Mouse (Mus musculus) midbrain, postnatal 0 days (tissue): ENCODE data around the gene Aox2. TPM values are rescaled to one million over a fixed set of nuclear protein-coding genes. Genes with fewer than 3 reads are reported as not detected.

Experiments
- ATAC-seq: fragments of 200-750 bp; cut with Nextera tagmentation; 2 replicates; pipeline ENCODE4 v1.8.0; 2017; ENCODE audit warnings: moderate number of reproducible peaks, mild to moderate bottlenecking, moderate TSS enrichment, moderate library complexity; ENCODE audit not compliant: low FRiP score
- DNase-seq: peaks from one replicate; pipeline ENCODE4 v3.0.0-alpha.2; 2015; ENCODE audit warnings: low spot score
- H3K27ac ChIP-seq: fragments of 300-500 bp; sonication (generic); 2 replicates; pipeline ENCODE4 v1.5.1; 2014; ENCODE audit warnings: low read depth, mild to moderate bottlenecking, low read length, mixed read lengths
- H3K27me3 ChIP-seq: fragments of 300-500 bp; sonication (generic); 2 replicates; pipeline ENCODE4 v1.6.1; 2014; ENCODE audit warnings: low read length, control low read depth, mixed read lengths; ENCODE audit not compliant: insufficient read depth
- H3K36me3 ChIP-seq: fragments of 300-500 bp; sonication (generic); 2 replicates; pipeline ENCODE4 v1.6.1; 2014; ENCODE audit warnings: low read length, control low read depth, mixed read lengths; ENCODE audit not compliant: insufficient read depth
- H3K4me1 ChIP-seq: fragments of 300-500 bp; sonication (generic); 2 replicates; pipeline ENCODE4 v1.6.1; 2014; ENCODE audit warnings: mild to moderate bottlenecking, control low read depth, antibody characterized with exemption, low read length, mixed read lengths; ENCODE audit not compliant: insufficient read depth
- H3K4me2 ChIP-seq: fragments of 300-500 bp; sonication (generic); 2 replicates; pipeline ENCODE4 v1.6.1; 2014; ENCODE audit warnings: low read depth, mild to moderate bottlenecking, low read length, mixed read lengths; ENCODE audit not compliant: poor library complexity, severe bottlenecking
- H3K4me3 ChIP-seq: fragments of 300-500 bp; sonication (generic); 2 replicates; pipeline ENCODE4 v1.5.1; 2014; ENCODE audit warnings: low read depth, mild to moderate bottlenecking, low read length, moderate library complexity
- H3K9ac ChIP-seq: fragments of 300-500 bp; sonication (generic); replicated peaks from 2 replicates; pipeline ENCODE4 v1.6.1; 2014; ENCODE audit warnings: mild to moderate bottlenecking, low read length, moderate library complexity, mixed read lengths; ENCODE audit not compliant: poor library complexity, severe bottlenecking
- H3K9me3 ChIP-seq: fragments of 300-500 bp; sonication (generic); 2 replicates; pipeline ENCODE4 v1.6.1; 2016; ENCODE audit warnings: low read length, control low read depth
- CTCF ChIP-seq: IDR thresholded peaks from 2 replicates; pipeline ENCODE4 v1.5.1; 2016; ENCODE audit warnings: antibody characterized with exemption, mild to moderate bottlenecking
- WGBS: fragments of 180-500 bp; shearing (Covaris S2); extraction: QIAGEN DNeasy Blood & Tissue Kit; methylation state at CpG from one replicate; pipeline ENCODE4 v1.1.7; 2014; 5-methylcytosine and 5-hydroxymethylcytosine counted together
- polyA plus RNA-seq: library from polyadenylated mRNA; unstranded; fragments of >200 nt; fragmentation: Nextera tagmentation; extraction: Ambion mirVana; gene quantifications from 2 replicates; pipeline ENCODE4 v1.2.1, GENCODE M21; 2015
- total RNA-seq: library from RNA; depleted of rRNA; stranded (reverse); fragments of >200 nt; gene quantifications from 2 replicates; pipeline ENCODE4 v1.2.3, GENCODE M21; 2014

Gene Aox2
- total and polyA plus RNA-seq, 2 experiments from 2014 or later, result 0.16 TPM; not detected in 1

DNA sequence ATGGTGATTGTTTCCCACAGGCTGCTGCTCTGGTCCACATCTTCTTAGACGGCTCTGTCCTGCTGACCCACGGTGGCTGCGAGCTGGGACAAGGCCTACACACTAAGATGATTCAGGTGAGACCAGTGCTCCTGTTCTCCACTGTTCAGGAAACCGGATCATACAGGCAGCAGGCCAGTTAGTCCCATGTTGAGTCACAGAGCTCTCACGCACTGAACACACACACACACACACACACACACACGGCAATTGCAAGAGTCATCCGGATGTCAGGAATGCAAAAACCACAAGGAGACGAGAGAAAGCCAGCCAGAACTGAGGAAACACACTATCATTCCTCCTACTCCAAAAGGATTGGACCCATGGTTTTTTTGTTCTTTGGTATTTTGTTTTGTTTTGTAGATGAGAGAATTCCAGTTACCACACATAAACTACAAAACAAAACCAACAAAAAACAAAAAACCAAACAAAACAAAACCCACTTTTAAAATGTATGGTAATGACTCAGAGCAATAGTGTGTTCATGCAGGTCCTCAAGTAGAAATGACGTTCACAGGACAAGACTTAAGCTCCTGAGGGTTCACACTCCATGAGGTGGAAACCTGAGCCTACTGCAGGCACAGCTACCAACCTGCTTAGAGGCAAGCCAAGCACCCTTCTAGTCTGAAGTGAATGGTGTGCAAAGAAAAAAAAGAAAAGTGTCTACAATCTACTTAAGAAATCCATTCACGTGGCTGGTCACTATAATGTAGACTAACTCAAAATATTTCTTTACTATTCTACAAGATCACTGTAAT lies 20.7 kb upstream of the Aox2 start:
- Histone ChIP-seq H3K4me2 (no peak overlapping the region), H3K9me3 (no peaks in the 10 kb centered on the region), H3K4me3 (no peak overlapping the region), H3K9ac (no peak overlapping the region), H3K36me3 (no peaks in the 10 kb centered on the region), H3K27ac (no peak overlapping the region), H3K27me3 (no peaks in the 10 kb centered on the region), H3K4me1 (no peaks in the 10 kb centered on the region)
- TF ChIP-seq CTCF, result no peak
- no peak for DNase-seq
- WGBS, result 84% methylated on average over 10 of the region's 10 CpGs
- no peak for ATAC-seq

DNA sequence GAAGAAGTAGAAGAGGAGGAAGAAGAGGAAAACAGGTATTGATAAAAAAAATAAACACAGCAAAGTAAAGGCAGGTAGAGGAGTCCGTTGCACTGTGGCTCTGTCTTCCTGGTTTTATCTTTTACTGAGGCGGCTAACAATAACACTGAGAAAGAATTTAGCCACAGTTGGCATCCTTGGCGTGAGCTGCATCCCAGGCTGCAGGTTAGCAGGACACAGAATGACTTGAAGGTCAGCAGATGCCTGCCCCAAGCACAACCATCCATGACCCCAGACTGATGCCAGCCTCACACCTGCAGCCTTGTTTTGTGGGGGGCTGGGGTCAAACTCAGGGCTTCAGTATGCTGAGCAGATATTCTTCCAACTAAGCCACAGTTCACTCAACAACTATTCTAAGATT lies 17.8 kb upstream of the Aox2 start:
- 86% methylated on average over 3 of the region's 3 CpGs for WGBS
- Histone ChIP-seq H3K9ac (no peak overlapping the region), H3K4me1 (no peaks in the 10 kb centered on the region), H3K27me3 (no peaks in the 10 kb centered on the region), H3K4me3 (no peak overlapping the region), H3K9me3 (no peaks in the 10 kb centered on the region), H3K27ac (no peak overlapping the region), H3K36me3 (no peaks in the 10 kb centered on the region), H3K4me2 (no peak overlapping the region)
- no peak for TF ChIP-seq CTCF
- DNase-seq, result no peak
- no peak for ATAC-seq

DNA sequence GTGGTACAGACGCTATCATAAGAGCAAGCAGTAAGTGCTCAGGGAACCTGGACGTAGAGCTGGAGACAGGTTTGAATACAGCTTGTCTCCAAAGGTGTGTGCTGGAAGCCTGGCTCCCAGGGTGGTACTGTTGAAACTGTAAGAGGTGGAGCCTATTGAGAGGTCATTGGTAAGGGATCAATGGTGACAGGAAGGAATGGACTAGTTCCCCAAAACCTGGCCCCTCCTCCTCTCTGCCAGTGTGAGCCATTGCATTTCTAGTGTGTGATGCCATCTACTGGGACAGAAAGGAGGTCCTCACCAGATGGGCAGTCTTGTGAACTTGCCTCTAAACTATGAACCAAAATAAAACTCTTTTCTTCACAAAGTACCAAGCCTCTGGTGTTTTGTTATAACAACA lies 9.9 kb upstream of the Aox2 start:
- Histone ChIP-seq H3K4me1 (no peaks in the 10 kb centered on the region), H3K27me3 (no peaks in the 10 kb centered on the region), H3K36me3 (no peaks in the 10 kb centered on the region), H3K9me3 (no peaks in the 10 kb centered on the region), H3K9ac (no peak overlapping the region), H3K4me2 (no peak overlapping the region), H3K27ac (no peak overlapping the region), H3K4me3 (no peak overlapping the region)
- DNase-seq (no peak), ATAC-seq (no peak)
- WGBS, result 89% methylated on average over 2 of the region's 2 CpGs
- no peak for TF ChIP-seq CTCF

DNA sequence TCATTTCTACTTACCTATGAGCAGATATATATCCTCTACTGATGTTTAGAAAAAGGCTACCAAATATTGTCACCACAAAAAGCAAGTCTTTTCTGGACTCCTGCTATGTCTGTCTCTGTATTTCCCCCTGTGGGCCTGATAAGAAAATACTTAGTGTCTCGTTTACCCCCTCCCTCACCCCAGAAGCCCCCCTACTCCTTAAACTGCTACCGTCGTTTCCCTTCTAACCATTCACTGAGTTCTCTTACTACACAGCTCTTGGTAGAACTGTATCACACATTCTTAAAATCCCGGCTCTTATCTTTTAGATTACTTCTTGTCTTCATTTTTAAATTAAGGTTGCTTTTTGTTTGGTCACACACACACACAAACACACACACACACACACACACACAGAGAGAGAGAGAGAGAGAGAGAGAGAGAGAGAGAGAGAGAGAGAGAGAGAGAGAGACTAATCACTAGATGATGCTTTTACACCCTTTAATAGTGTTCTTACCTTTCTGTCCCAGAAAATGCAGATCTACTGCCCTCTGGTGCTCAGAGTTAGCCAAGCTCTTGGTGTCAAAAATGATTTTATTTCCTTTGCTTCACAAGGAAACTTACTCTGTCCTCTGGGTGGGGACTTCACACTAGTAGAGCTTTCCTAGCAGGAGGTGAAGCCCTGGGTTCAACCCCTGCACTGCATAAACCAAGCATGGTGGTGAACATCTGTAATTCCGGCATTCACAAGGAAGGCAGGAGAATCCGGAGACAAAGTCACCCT lies 7.1 kb upstream of the Aox2 start:
- Histone ChIP-seq H3K4me1 (no peaks in the 10 kb centered on the region), H3K4me3 (no peak overlapping the region), H3K36me3 (no peaks in the 10 kb centered on the region), H3K9me3 (no peaks in the 10 kb centered on the region), H3K27me3 (no peaks in the 10 kb centered on the region), H3K4me2 (no peak overlapping the region), H3K27ac (no peak overlapping the region), H3K9ac (no peak overlapping the region)
- TF ChIP-seq CTCF, result peak; percentile 90
- ATAC-seq (peak; percentile 73; the same call in 1 of the 2 replicates), DNase-seq (peak; percentile 88)
- WGBS, result 63% methylated on average over 6 of the region's 6 CpGs

DNA sequence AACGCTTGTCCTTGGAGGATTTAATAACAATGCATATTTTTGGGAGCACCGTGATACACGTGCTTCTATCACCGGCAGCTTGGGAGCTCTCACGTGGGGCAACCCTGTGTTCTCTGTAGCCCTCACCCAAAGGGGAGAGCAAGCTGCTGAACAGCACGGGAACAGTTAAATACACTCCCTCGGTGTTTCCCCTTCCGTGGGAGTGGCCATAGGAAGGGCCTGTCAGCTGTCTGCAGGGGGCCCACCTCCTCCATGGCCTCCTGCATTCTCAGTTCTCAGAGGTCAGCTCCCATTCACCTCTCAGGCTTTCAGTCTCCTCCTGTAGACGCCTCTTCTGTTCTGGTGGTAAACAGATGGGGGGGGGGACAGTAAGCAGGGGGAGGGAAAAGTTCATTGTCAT lies 2.2 kb upstream of the Aox2 start:
- no peak for ATAC-seq

DNA sequence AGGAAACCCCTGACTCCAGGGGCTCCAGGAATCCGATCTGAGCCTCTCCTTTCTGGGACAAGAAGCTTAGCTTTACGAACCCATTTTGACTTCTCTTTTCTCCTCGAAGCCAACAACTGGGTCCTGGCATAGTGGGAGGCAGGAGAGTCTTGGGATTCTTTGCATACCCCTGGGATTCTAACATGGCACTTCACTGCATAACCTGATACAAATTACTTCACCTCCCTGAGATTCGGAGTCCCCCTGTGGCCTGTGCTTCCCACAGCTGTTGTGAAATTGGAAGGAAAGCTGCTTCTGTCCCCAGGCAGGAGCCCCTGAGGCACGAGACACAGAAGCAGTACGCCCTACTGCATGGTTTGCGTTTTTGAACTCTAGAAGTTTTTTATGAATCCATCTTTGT lies 387 bp downstream of the Aox2 start:
- Histone ChIP-seq H3K27me3 (no peaks in the 10 kb centered on the region), H3K4me1 (no peaks in the 10 kb centered on the region), H3K9me3 (no peaks in the 10 kb centered on the region), H3K4me2 (no peak overlapping the region), H3K36me3 (no peaks in the 10 kb centered on the region), H3K27ac (no peak overlapping the region), H3K9ac (no peak overlapping the region), H3K4me3 (no peak overlapping the region)
- no peak for TF ChIP-seq CTCF
- 70% methylated on average over 7 of the region's 7 CpGs for WGBS
- ATAC-seq (no peak), DNase-seq (no peak)

More for the DNA sequence above, 2.2 kb upstream of the Aox2 start:
- DNase-seq, result no peak
- Histone ChIP-seq H3K9ac (no peak overlapping the region), H3K4me1 (no peaks in the 10 kb centered on the region), H3K4me2 (no peak overlapping the region), H3K27me3 (no peaks in the 10 kb centered on the region), H3K27ac (no peak overlapping the region), H3K36me3 (no peaks in the 10 kb centered on the region), H3K9me3 (no peaks in the 10 kb centered on the region), H3K4me3 (no peak overlapping the region)
- 28% methylated on average over 9 of the region's 9 CpGs for WGBS
- TF ChIP-seq CTCF, result no peak
